Mouse (Mus musculus) midbrain, embryonic 10.5 days (tissue): Measurements from ENCODE around the gene Evi5. TPM values are rescaled to one million over a fixed set of nuclear protein-coding genes. Genes with fewer than 3 reads are reported as not detected.

Experiments used
- DNase-seq: peaks from one replicate; pipeline ENCODE4 v3.0.0-alpha.2; 2017; ENCODE audit warnings: low spot score
- H3K27ac ChIP-seq: fragments of 300-500 bp; sonication (generic); replicated peaks from 2 replicates; pipeline ENCODE4 v1.5.1; 2016; ENCODE audit warnings: mild to moderate bottlenecking
- H3K27me3 ChIP-seq: fragments of 300-500 bp; sonication (generic); 2 replicates; pipeline ENCODE4 v1.6.1; 2016; ENCODE audit warnings: low read depth, mild to moderate bottlenecking; ENCODE audit not compliant: poor library complexity, severe bottlenecking
- H3K36me3 ChIP-seq: fragments of 300-500 bp; sonication (generic); 2 replicates; pipeline ENCODE4 v1.6.1; 2016; ENCODE audit warnings: mild to moderate bottlenecking, moderate library complexity
- H3K4me1 ChIP-seq: fragments of 300-500 bp; sonication (generic); 2 replicates; pipeline ENCODE4 v1.6.1; 2016
- H3K4me3 ChIP-seq: fragments of 300-500 bp; sonication (generic); 2 replicates; pipeline ENCODE4 v1.5.1; 2016; ENCODE audit warnings: mild to moderate bottlenecking, moderate library complexity
- H3K9me3 ChIP-seq: fragments of 300-500 bp; sonication (generic); replicated peaks from 2 replicates; pipeline ENCODE4 v1.6.1; 2016; ENCODE audit warnings: mild to moderate bottlenecking
- WGBS: fragments of 180-500 bp; shearing (Covaris S2); methylation state at CpG from one replicate; pipeline ENCODE4 v1.1.7; 2016; 5-methylcytosine and 5-hydroxymethylcytosine counted together
- polyA plus RNA-seq: library from polyadenylated mRNA; unstranded; fragments of >200 nt; fragmentation: Nextera tagmentation; extraction: Ambion mirVana; gene quantifications from 2 replicates; pipeline ENCODE4 v1.2.1, GENCODE M21; 2016

Evi5 gene
- polyA plus RNA-seq, 1 experiment from 2014 or later = 45.0 TPM

DNA sequence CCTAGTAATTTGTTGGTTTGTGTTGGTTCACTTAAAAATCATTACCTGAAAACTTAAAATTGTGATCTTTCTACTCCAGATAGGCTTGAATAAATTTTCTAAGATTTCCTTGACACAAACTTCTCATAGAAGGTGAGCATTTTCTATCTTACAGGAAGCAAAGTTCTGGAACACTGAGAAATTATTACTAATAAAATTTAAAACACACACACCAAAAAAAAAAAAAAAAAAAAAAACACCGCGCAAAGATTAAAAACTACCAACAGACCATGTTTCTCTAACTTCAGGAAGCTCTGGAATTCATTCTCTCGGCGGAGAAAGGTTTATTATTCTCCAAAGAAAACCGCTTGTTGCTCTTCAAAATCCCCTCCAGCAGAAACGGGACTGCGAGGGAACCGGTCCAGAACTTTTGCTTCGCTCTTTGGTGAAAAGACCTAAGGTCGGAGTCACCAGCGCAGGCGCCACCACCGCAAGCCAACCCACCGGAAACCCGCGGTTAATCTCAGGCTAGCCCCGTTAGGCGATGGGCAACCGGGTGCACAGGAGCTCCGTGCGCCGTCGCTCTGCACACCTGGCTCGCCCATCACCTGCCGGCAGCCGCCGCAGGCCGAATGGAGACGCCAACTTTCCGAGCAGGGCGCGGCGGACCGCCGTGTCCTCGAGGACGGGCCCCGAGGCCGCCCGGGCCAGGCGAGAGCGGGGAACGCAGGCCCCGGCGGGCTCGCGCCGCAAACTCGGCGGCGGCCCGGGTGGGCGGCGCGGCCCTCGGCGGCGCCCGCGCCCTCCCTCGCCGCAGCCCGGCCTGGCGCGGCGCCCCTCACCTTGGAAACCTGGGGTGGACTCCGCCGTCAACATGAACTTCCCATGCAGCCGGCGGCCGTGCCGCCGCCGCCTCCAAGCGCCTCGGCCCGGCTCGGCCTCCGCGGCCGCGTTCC, 6.7 kb downstream of the Evi5 start:
- Histone ChIP-seq H3K36me3 (no peaks in the 10 kb centered on the region), H3K27me3 (peaks cover 18% of the 10 kb centered on the region), H3K4me1 (peaks cover 10% of the 10 kb centered on the region), H3K9me3 (no peaks in the 10 kb centered on the region), H3K4me3 (peak overlapping the region; percentile 89), H3K27ac (peak overlapping the region; percentile 96)
- WGBS = under 1% methylated on average over 78 of the region's 82 CpGs
- peak; percentile 71 for DNase-seq

DNA sequence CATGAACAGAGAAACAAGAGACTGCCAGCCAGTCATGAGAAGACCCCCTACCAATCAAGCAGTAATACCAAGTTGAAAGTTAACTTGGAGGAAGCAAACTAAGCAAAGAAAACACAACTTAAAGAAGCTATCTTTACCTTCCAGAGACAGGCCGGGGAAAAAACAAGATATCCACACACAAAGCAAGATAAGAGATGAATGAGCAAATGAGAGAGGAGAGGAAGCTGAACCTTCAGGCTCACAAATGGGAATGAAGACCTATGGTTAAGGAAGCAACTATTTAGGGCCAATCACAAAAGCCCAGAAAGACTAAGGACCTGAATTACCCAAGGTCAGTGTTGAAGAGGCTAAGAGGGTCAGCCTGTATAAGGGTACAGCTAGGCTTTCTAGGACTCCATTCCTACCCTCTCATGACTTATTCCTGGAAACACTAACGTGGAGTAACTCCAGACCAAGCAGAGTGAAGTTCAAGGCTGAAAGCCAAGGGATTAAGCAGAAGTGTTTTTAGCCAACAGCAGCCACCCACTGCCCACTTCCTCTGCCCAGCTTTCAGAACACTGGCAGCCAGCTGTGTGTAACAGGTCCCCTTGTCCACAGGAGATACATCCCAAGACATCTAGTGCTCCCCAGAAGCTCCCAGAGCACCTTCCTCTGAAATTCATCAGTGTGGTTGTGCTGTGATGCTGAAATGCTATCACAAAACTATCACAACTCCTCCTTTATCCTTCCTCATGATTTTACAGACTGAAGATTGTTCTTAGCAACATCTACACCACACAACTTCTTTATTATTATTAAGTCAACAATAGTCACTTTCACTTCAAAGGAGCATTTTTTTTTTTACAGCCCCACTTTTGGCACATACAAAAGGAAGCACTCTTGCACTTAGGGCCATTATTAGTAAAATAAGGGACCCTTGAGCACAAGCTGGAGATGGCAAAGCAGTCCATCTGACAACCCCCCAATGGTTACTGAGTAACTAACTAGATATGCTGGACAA, 8.5 kb downstream of the Evi5 start:
- no peak for DNase-seq
- Histone ChIP-seq H3K4me3 (no peak overlapping the region), H3K27me3 (peaks cover 18% of the 10 kb centered on the region), H3K27ac (0 out of 2 replicates have a peak overlapping the region, but pooled peaks have one; percentile 25), H3K9me3 (no peaks in the 10 kb centered on the region), H3K36me3 (no peaks in the 10 kb centered on the region), H3K4me1 (peaks cover 10% of the 10 kb centered on the region)
- 74% methylated on average over 2 of the region's 2 CpGs for WGBS

DNA sequence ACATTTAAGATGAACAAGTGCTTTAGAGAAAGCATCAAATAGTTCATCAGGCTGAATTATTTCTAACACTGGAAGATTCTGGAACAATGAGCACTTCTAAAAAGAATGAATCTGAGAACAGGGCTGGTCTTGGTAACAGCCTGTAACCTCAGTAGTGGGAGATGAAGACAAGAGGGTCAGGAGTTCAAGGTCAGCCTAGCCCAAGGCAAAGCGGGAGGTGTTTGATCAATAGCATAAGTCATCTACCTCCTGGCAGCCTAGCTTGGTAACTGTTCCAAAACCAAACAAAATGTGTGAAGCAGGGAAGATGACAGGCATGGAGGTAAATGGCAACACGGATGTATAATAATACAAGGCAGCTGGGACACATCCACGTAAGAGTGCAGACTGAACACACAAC, 10.9 kb downstream of the Evi5 start:
- H3K27ac ChIP-seq = no peak overlapping the region
- peaks cover 10% of the 10 kb centered on the region for H3K4me1 ChIP-seq
- H3K27me3 ChIP-seq = no peaks in the 10 kb centered on the region
- H3K4me3 ChIP-seq = no peak overlapping the region
- H3K36me3 ChIP-seq = no peaks in the 10 kb centered on the region
- WGBS = 88% methylated on average over 3 of the region's 3 CpGs
- no peak for DNase-seq
- no peaks in the 10 kb centered on the region for H3K9me3 ChIP-seq

DNA sequence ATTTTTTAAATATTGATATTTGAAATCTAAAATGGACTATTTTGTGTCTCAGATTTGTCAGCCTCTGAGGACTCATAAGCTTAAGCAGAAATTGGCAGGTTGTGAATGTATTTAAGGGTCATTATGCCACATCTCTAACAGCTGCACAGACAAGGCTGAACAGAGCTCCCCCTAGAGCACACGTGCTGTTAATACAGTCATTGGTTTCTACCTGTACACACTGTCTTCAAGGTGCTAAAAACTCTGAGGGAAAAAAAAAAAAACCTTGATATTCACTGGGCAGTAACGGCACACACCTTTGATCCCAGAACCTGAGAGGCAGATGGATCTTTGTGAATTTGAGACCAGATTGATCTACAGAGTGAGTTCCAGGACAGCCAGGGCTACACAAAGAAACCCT, 15.9 kb downstream of the Evi5 start:
- H3K4me1 ChIP-seq = peaks cover 9% of the 10 kb centered on the region
- no peaks in the 10 kb centered on the region for H3K9me3 ChIP-seq
- DNase-seq = no peak
- H3K27ac ChIP-seq = no peak overlapping the region
- 46% methylated on average over 2 of the region's 2 CpGs for WGBS
- H3K4me3 ChIP-seq = no peak overlapping the region
- no peaks in the 10 kb centered on the region for H3K27me3 ChIP-seq
- H3K36me3 ChIP-seq = no peaks in the 10 kb centered on the region

DNA sequence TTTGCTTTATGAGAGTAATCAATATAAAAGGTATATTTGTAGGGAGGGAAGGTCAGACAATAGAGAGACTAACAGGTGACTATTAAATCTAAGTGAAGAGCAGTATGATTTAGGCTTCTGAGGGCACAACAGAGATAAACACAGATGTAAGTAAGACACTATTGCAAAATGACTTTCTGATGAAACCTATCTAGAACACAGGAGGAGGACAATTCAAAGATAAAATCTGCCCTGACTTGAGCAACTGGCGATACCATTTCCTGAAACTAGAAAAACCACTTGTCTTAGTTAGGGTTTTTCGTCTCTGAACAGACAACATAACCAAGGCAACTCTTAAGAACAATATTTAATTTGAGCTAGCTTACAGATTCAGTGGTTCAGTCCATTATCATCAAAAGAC, 19.4 kb downstream of the Evi5 start:
- no peak overlapping the region for H3K27ac ChIP-seq
- DNase-seq = no peak
- 0 out of 2 replicates have a peak, but pooled peaks cover 2% of the 10 kb centered on the region for H3K36me3 ChIP-seq
- H3K4me1 ChIP-seq = peaks cover 13% of the 10 kb centered on the region
- WGBS = 95% methylated on average over 2 of the region's 2 CpGs
- 0 out of 2 replicates have a peak, but pooled peaks cover under 1% of the 10 kb centered on the region for H3K9me3 ChIP-seq
- no peak overlapping the region for H3K4me3 ChIP-seq
- H3K27me3 ChIP-seq = no peaks in the 10 kb centered on the region

DNA sequence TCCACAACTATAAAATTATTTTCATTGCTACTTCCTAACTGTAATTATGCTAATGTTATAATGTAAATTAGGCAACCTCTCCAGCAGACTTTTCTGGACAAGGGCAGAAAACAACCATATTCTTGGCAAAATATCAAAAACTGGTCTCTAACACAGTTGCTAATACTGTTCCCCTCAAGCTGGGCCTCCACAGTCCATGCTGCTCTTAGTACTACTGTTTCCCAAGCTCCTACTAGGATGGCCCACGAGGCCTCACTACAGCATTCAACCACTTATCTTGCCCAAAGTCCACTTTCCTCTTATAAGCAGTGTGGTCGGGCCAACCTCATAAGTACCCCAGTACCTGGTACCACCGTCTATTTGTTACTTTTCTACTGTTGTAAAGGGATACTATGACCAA, 20.4 kb downstream of the Evi5 start:
- no peak for DNase-seq
- Histone ChIP-seq H3K27ac (no peak overlapping the region), H3K36me3 (peaks cover 9% of the 10 kb centered on the region), H3K27me3 (no peaks in the 10 kb centered on the region), H3K4me1 (peaks cover 13% of the 10 kb centered on the region), H3K4me3 (no peak overlapping the region), H3K9me3 (peaks cover 8% of the 10 kb centered on the region)
- WGBS = 69% methylated on average over 3 of the region's 3 CpGs

DNA sequence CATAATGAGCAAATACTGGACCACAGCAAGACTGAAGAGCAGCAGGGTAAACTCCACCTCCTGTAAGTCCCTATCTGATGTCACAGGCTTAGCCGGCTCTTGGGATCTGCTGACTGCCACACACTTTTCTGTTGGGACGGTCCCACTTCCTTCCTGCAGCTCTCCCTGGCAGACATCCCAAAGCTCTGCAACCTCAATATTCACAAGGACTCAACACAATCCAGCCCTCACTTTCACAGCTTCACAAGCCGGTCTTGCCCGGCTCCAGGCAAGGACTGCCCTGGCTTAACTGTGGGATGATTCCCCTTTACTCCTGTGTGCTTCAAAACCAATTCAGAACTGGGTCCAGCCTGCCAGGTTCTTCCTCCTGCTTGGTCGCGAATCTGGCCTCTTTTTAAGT, 21.1 kb downstream of the Evi5 start:
- H3K36me3 ChIP-seq = peaks cover 9% of the 10 kb centered on the region
- no peaks in the 10 kb centered on the region for H3K27me3 ChIP-seq
- 26% methylated on average over 6 of the region's 6 CpGs for WGBS
- no peak for DNase-seq
- H3K4me3 ChIP-seq = no peak overlapping the region
- no peak overlapping the region for H3K27ac ChIP-seq
- peaks cover 8% of the 10 kb centered on the region for H3K9me3 ChIP-seq
- peaks cover 13% of the 10 kb centered on the region for H3K4me1 ChIP-seq

DNA sequence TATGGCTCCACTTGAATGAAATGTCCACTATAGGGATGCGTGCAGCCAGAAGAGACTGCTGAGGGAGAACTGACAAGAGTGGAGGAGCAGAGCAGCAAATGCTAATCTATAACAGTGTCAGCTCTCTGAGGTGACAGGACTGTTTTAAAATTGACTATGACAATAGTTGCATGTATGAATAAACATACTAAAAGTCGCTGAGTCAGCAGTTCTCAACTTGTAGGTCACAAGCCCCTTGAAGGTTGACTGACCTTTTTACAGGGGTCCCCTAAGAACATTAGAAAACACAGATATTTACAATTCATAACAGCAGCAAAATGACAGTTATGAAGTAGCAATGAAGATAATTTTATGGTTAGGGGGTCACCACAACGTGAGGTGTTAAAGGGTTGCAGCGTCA, 25.9 kb downstream of the Evi5 start:
- Histone ChIP-seq H3K4me1 (peaks cover 4% of the 10 kb centered on the region), H3K27me3 (no peaks in the 10 kb centered on the region), H3K4me3 (no peak overlapping the region), H3K9me3 (peaks cover 8% of the 10 kb centered on the region), H3K27ac (no peak overlapping the region), H3K36me3 (peaks cover 9% of the 10 kb centered on the region)
- 92% methylated on average over 4 of the region's 4 CpGs for WGBS
- no peak for DNase-seq

DNA sequence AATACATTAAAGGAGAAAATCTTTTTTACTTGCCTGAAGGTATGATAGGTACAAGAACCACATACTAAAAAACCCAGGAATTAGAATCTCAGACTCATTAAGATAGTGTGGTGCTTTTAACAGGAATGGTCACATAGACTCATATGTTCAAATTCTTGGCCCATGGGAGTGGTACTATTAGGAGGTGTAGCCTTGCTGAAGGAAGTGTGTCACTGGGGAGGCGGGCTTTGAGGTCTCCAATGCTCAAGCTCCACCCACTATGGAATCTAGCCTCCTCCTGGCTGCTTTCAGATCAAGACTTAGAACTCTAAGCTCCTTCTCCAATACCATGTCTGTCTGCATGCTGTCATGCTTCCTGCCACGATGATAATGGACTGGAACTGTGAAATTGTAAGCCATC, 27.1 kb downstream of the Evi5 start:
- Histone ChIP-seq H3K27me3 (no peaks in the 10 kb centered on the region), H3K27ac (no peak overlapping the region), H3K4me1 (no peaks in the 10 kb centered on the region), H3K36me3 (peaks cover 9% of the 10 kb centered on the region), H3K4me3 (no peak overlapping the region), H3K9me3 (peaks cover 8% of the 10 kb centered on the region)
- WGBS = 84% methylated on average over 2 of the region's 2 CpGs
- no peak for DNase-seq

DNA sequence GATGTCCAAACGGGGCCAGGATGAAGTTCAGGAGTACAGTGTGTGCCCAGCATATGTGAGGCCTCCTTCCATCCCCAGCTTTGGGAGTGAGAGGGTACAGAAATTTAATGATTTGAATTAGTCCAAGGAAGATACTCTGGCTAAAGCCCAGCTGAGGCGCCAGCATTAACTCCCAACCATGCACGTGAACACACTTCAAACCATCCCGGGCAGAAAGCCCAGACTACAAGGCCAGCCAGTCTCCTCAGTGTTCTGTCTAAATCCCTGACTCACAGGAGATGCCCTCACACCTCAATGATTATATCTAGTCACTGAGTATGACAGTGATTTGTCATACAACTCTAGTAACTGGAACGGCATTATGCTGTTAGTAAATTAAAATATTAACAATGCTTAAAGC, 27.6 kb downstream of the Evi5 start:
- no peak for DNase-seq
- Histone ChIP-seq H3K4me1 (no peaks in the 10 kb centered on the region), H3K36me3 (peaks cover 9% of the 10 kb centered on the region), H3K27me3 (no peaks in the 10 kb centered on the region), H3K4me3 (no peak overlapping the region), H3K27ac (no peak overlapping the region), H3K9me3 (peaks cover 8% of the 10 kb centered on the region)
- 87% methylated on average over 5 of the region's 5 CpGs for WGBS

DNA sequence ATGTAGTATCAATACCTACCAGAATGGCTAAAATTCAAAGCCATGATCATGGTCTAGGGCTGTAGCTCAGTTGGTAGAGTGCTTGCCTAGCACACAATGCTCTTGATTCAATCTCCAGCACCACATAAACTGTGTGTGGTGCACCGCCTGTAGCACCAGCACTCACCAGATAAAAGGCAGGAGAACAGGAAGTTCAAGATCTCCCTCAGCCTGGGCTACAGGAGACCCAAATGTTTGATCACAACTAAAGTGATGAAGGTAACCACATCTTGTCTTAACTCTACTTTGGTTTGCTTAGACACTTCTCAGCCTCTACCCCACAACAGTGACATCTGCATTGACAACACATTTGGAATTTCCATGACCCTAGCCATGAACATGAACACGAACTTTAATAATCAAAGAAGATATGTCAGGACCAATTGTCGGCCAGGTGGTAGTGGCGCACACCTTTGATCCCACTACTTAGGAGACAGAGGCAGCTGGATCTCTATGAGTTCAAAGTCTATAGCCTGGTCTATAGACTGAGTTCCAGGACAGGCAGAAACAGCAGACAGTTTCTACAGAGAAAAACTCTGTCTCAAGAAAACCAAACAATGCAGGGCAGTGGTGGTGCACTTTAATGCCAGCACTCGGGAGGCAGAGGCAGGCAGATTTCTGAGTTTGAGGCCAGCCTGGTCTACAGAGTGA, 34.2 kb downstream of the Evi5 start:
- H3K4me3 ChIP-seq = no peak overlapping the region
- H3K9me3 ChIP-seq = no peaks in the 10 kb centered on the region
- peaks cover 15% of the 10 kb centered on the region for H3K36me3 ChIP-seq
- H3K27ac ChIP-seq = no peak overlapping the region
- H3K27me3 ChIP-seq = no peaks in the 10 kb centered on the region
- 89% methylated on average over 5 of the region's 5 CpGs for WGBS
- DNase-seq = no peak
- H3K4me1 ChIP-seq = no peaks in the 10 kb centered on the region

DNA sequence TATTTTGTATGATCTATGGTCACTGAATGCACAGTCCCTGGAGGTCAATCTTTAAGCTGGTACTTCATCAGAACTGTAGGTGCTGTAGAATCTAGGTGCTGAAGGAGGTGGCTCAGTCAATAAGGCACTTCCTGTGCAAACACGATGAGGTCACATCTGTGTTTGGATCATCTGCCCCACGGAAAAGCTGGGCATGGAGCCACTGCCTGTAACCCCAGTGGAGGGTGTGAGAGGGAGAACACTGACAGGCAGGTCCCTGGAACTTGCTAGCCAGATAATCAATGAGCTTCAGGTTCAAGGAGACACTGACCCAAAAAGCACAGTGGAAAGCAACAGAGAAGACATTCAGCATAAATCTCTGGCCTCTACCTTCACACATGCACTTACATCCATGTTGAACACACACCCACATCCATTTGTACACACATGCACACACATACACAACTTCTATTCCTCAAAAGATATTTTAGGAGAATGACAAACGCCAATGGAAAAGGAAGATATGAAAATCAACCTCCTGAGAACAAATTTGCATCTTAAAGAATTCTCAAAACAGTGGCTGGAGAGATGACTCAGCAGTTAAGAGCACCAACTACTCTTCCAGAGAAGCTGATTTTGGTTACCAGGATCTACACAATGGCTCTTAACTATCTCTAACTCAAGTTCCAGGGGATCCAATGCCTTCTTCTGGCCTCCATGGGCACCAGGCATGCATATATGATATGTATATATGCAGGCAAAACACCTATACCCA, 35.8 kb downstream of the Evi5 start:
- no peaks in the 10 kb centered on the region for H3K9me3 ChIP-seq
- no peaks in the 10 kb centered on the region for H3K4me1 ChIP-seq
- H3K36me3 ChIP-seq = peaks cover 15% of the 10 kb centered on the region
- 76% methylated on average over 3 of the region's 3 CpGs for whole genome bisulfite sequencing
- H3K27ac ChIP-seq = no peak overlapping the region
- no peak for DNase-seq
- no peaks in the 10 kb centered on the region for H3K27me3 ChIP-seq
- H3K4me3 ChIP-seq = no peak overlapping the region
